Mouse (Mus musculus) midbrain, embryonic 11.5 days (tissue): ENCODE measurements around the gene Pgm2l1. TPM values are rescaled to one million over a fixed set of nuclear protein-coding genes. Genes with fewer than 3 reads are reported as not detected.
A peak's percentile ranks its signal among the peaks of the same experiment; 100 is the strongest.

Experiments used
- ATAC-seq: fragments of 200-750 bp; cut with Nextera tagmentation; 2 replicates; pipeline ENCODE4 v1.8.0; 2017; ENCODE audit warnings: moderate TSS enrichment, moderate library complexity; ENCODE audit not compliant: low FRiP score
- DNase-seq: peaks from one replicate; pipeline ENCODE4 v3.0.0; 2015; ENCODE audit warnings: low spot score; ENCODE audit errors: missing footprints
- H3K27ac ChIP-seq: fragments of 300-500 bp; sonication (generic); 2 replicates; pipeline ENCODE4 v1.5.1; 2014; ENCODE audit warnings: low read depth, low read length
- H3K27me3 ChIP-seq: fragments of 300-500 bp; sonication (generic); 2 replicates; pipeline ENCODE4 v1.6.1; 2014; ENCODE audit warnings: mild to moderate bottlenecking, low read length, moderate library complexity, mixed read lengths; ENCODE audit not compliant: control insufficient read depth, insufficient read depth
- H3K36me3 ChIP-seq: fragments of 300-500 bp; sonication (generic); 2 replicates; pipeline ENCODE4 v1.6.1; 2014; ENCODE audit warnings: mild to moderate bottlenecking, low read length, moderate library complexity, mixed read lengths; ENCODE audit not compliant: control insufficient read depth, insufficient read depth
- H3K4me1 ChIP-seq: fragments of 300-500 bp; sonication (generic); 2 replicates; pipeline ENCODE4 v1.6.1; 2014; ENCODE audit warnings: low read length; ENCODE audit not compliant: control insufficient read depth, insufficient read depth
- H3K4me2 ChIP-seq: fragments of 300-500 bp; sonication (generic); 2 replicates; pipeline ENCODE4 v1.6.1; 2014; ENCODE audit warnings: mild to moderate bottlenecking, moderate library complexity
- H3K4me3 ChIP-seq: fragments of 300-500 bp; sonication (generic); 2 replicates; pipeline ENCODE4 v1.5.1; 2014; ENCODE audit warnings: low read depth, low read length
- H3K9ac ChIP-seq: fragments of 300-500 bp; sonication (generic); 2 replicates; pipeline ENCODE4 v1.6.1; 2014; ENCODE audit warnings: low read length
- H3K9me3 ChIP-seq: fragments of 300-500 bp; sonication (generic); 2 replicates; pipeline ENCODE4 v1.6.1; 2016; ENCODE audit warnings: low read length; ENCODE audit not compliant: control insufficient read depth
- WGBS: fragments of 180-500 bp; shearing (Covaris S2); extraction: QIAGEN DNeasy Blood & Tissue Kit; methylation state at CpG from one replicate; pipeline ENCODE4 v1.1.7; 2014; 5-methylcytosine and 5-hydroxymethylcytosine counted together
- polyA plus RNA-seq: library from polyadenylated mRNA; unstranded; fragments of >200 nt; fragmentation: Nextera tagmentation; extraction: Ambion mirVana; gene quantifications from 2 replicates; pipeline ENCODE4 v1.2.1, GENCODE M21; 2014

Pgm2l1 gene
- polyA plus RNA-seq, 1 experiment from 2014 or later: 8.0 TPM

DNA sequence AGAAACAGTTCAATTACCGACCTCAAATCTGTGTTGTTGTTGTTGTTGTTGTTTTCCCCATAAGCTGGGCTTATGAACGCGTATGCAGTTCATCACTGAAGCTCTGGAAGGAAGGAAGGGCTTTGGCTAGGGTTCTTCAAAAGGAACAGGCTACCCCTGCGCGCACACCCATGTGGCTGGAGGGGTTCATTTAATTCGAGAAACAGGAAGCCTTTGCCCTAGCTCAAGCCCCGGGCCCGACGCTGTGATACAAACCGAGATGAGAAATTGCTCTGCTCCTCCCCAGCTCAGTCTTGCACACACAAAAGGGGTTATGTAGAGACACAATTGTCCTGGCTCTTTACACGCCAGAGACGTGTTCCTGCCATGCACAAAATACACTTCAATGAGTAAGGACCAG, 83.1 kb downstream of the Pgm2l1 start:
- no peak for DNase-seq
- H3K27ac ChIP-seq: peak overlapping the region; percentile 22; the same call in 1 of the 2 replicates

DNA sequence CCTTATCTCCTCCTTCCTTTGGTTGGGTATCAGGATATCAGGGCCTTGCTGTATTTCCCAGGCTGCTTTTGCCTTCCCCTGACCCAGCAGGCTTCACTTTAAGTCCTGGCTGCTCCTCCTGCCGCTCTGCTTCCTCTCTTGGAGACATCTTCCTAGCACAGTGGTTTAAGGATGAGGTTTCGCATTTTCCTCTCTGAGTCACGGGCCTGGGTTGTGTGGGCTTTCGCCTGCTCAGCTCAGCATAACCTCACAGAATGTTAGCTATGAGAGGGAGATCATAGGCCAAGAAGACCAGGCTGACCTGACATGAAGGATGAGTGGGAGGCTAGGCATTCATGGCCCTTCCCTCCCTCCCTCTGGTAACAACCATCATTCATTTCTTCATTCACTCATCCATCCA, 85.5 kb downstream of the Pgm2l1 start:
- Histone ChIP-seq H3K36me3 (no peaks in the 10 kb centered on the region), H3K4me3 (no peak overlapping the region), H3K9ac (no peak overlapping the region), H3K27me3 (no peaks in the 10 kb centered on the region), H3K4me2 (no peak overlapping the region), H3K27ac (no peak overlapping the region), H3K9me3 (no peaks in the 10 kb centered on the region), H3K4me1 (peaks cover 8% of the 10 kb centered on the region)
- WGBS: 87% methylated on average over 4 of the region's 4 CpGs
- no peak for DNase-seq
- ATAC-seq: no peak

More for the DNA sequence above, 83.1 kb downstream of the Pgm2l1 start:
- Histone ChIP-seq H3K9me3 (no peaks in the 10 kb centered on the region), H3K4me2 (no peak overlapping the region), H3K4me3 (no peak overlapping the region), H3K4me1 (peaks cover 13% of the 10 kb centered on the region), H3K9ac (no peak overlapping the region), H3K36me3 (no peaks in the 10 kb centered on the region), H3K27me3 (no peaks in the 10 kb centered on the region)
- 84% methylated on average over 12 of the region's 12 CpGs for WGBS
- ATAC-seq: no peak

DNA sequence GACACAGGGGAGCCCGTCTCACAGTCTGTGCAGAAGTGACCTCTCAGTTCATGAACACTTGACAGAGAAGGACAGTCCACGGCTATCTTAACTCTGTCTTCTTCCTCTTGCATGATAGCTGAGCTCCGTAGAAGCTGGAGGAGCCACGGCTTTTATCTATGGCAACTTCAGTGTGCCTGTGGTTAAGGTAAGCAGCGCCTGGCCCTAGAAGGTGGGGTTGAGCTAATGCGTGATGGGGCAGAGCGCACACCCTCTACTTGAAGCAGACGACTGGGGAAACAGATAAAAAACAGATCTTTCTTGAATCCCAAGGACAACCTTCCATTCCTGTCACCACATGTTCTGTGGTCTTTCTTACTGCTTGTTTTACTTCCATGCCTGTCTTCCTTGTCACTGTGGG, 89.7 kb downstream of the Pgm2l1 start:
- Histone ChIP-seq H3K36me3 (no peaks in the 10 kb centered on the region), H3K9ac (no peak overlapping the region), H3K27ac (no peak overlapping the region), H3K4me3 (no peak overlapping the region), H3K27me3 (no peaks in the 10 kb centered on the region), H3K4me1 (no peaks in the 10 kb centered on the region), H3K4me2 (no peak overlapping the region), H3K9me3 (no peaks in the 10 kb centered on the region)
- DNase-seq (no peak), ATAC-seq (no peak)
- 92% methylated on average over 8 of the region's 8 CpGs for WGBS

DNA sequence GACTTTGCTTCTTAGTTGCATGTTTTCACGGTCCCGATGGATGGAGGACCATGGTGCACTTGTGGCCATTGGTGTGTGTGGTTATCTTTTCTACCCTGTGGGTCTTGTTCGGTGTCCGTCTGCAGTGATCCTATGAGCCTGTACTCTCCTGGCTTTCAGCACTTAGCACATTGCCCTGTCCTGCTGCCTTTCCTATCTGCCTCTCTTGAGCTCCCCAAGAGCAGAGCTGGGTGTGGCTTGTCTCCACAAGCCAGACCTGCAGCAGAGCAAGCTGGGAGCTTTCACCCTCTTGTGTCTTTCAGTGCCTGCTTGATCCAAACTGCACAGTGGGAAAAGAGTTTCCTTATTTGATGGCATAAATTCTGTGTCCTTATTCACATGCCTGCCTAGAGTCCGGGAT, 90.3 kb downstream of the Pgm2l1 start:
- no peak overlapping the region for H3K4me3 ChIP-seq
- H3K4me1 ChIP-seq: no peaks in the 10 kb centered on the region
- no peaks in the 10 kb centered on the region for H3K27me3 ChIP-seq
- H3K4me2 ChIP-seq: no peak overlapping the region
- WGBS: 95% methylated on average over 5 of the region's 5 CpGs
- no peak overlapping the region for H3K9ac ChIP-seq
- no peak overlapping the region for H3K27ac ChIP-seq
- no peaks in the 10 kb centered on the region for H3K9me3 ChIP-seq
- DNase-seq (no peak), ATAC-seq (no peak)
- no peaks in the 10 kb centered on the region for H3K36me3 ChIP-seq

DNA sequence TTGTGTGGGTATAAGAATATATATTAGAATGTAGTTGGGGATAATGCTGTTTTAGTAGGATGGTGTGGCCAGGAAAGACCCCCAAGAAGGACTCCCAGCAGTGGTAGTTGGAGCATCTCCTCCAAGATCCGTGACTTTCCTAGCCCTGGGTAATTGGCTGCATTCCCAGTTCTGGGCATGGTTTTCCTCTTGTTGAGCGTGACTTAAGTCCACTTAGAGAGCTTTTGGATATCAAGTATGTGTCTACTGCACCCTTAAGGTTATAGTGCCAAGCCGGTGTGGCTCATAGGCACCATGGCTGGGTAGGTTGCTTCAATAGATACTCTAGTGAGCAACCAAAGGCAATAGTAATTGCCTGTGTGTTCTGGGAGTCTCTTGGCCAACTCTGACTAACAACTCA, 96.5 kb downstream of the Pgm2l1 start:
- ATAC-seq (no peak), DNase-seq (no peak)
- Histone ChIP-seq H3K9me3 (no peaks in the 10 kb centered on the region), H3K9ac (no peak overlapping the region), H3K4me1 (no peaks in the 10 kb centered on the region), H3K27me3 (no peaks in the 10 kb centered on the region), H3K4me3 (no peak overlapping the region), H3K4me2 (no peak overlapping the region), H3K27ac (no peak overlapping the region), H3K36me3 (0 out of 2 replicates have a peak, but pooled peaks cover 11% of the 10 kb centered on the region)
- 92% methylated on average over 3 of the region's 3 CpGs for WGBS

DNA sequence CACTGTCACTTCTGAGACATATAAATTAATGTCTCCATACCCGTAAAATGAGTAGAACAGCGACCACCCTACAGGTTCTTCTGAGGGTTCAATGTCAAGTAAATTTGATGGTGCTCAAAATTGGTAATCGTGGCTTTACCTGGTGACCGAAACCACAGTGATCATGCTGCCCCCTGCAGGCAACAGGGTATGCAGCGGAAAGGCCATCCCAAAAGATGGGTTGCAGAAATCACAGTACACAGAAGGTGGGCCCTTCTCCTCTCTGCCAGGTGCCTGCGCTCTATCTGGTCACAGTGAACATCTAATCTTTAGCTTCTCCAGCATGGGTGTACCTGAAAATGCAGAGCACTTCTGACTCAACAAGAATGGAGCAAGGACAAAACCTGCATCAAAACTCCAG, 98.3 kb downstream of the Pgm2l1 start:
- 0 out of 2 replicates have a peak, but pooled peaks cover 15% of the 10 kb centered on the region for H3K36me3 ChIP-seq

DNA sequence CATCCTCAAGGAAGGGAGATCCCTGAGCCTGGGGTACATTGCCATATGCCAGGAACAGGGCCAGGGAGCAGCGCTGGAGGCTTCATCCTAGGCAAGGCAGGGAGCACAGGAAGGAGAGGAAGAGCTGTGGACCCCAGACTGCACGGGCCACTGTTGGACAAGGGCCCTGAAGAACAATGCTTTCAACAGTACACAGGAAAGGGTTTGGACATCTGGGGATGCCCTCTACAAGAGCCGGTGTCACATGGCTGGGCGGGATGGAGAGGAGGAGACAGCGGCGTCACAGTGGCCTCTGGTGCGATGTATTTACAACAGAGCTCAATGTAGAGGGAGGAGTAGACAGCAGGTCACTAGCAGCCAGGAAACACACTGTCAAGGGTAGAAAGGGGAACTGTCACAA, 100.3 kb downstream of the Pgm2l1 start:
- Histone ChIP-seq H3K4me1 (no peaks in the 10 kb centered on the region), H3K36me3 (0 out of 2 replicates have a peak, but pooled peaks cover 17% of the 10 kb centered on the region), H3K4me3 (no peak overlapping the region), H3K9me3 (no peaks in the 10 kb centered on the region), H3K4me2 (no peak overlapping the region), H3K27me3 (no peaks in the 10 kb centered on the region), H3K27ac (no peak overlapping the region), H3K9ac (no peak overlapping the region)
- 92% methylated on average over 7 of the region's 7 CpGs for WGBS
- no peak for DNase-seq
- no peak for ATAC-seq

More for the DNA sequence above, 98.3 kb downstream of the Pgm2l1 start:
- H3K9me3 ChIP-seq: no peaks in the 10 kb centered on the region
- no peak for DNase-seq
- no peak overlapping the region for H3K4me3 ChIP-seq
- no peak overlapping the region for H3K4me2 ChIP-seq
- WGBS: 84% methylated on average over 6 of the region's 6 CpGs
- no peaks in the 10 kb centered on the region for H3K27me3 ChIP-seq
- no peak overlapping the region for H3K27ac ChIP-seq
- H3K4me1 ChIP-seq: no peaks in the 10 kb centered on the region
- no peak for ATAC-seq
- H3K9ac ChIP-seq: no peak overlapping the region

Other genes with a start within 250 kb of the Pgm2l1 start
- 6.5 and 6.6 TPM in 2 replicates for gene Rnf169, start 246.9 kb upstream of the Pgm2l1 start, polyA plus RNA-seq
- gene Chrdl2, start 221.2 kb upstream of the Pgm2l1 start, polyA plus RNA-seq: 0.11 TPM in 1 of 2 replicates, not detected in the other
- 100 and 104 TPM in 2 replicates for gene Pold3, start 105.8 kb upstream of the Pgm2l1 start, polyA plus RNA-seq
- 16.7 and 18.7 TPM in 2 replicates for gene Lipt2, start 68.1 kb upstream of the Pgm2l1 start, polyA plus RNA-seq
- gene Kcne3, start 50.9 kb upstream of the Pgm2l1 start, polyA plus RNA-seq: 1.1 and 3.0 TPM in 2 replicates
- 5.1 and 6.1 TPM in 2 replicates for gene P4ha3, start 58.1 kb downstream of the Pgm2l1 start, polyA plus RNA-seq
- gene C2cd3, start 144.8 kb downstream of the Pgm2l1 start, polyA plus RNA-seq: 36.0 and 38.3 TPM in 2 replicates
- 95.4 and 102 TPM in 2 replicates for gene Ppme1, start 144.9 kb downstream of the Pgm2l1 start, polyA plus RNA-seq
- not detected in 2 replicates for gene Ucp3, start 245.6 kb downstream of the Pgm2l1 start, polyA plus RNA-seq